Mouse (Mus musculus) MEL (cell line): Measurements from ENCODE around the gene Dohh. TPM values are rescaled to one million over a fixed set of nuclear protein-coding genes. Genes with fewer than 3 reads are reported as not detected.

Experiments
- DNase-seq: peaks from one replicate; pipeline ENCODE4 v3.0.0; 2011; ENCODE audit warnings: low read depth, low spot score
- H3K27ac ChIP-seq: 2 replicates; pipeline ENCODE4 v1.5.1; 2012; ENCODE audit warnings: low read depth, mild to moderate bottlenecking, control low read depth, low read length, moderate library complexity; ENCODE audit not compliant: control insufficient read depth
- H3K27me3 ChIP-seq, 2 experiments: fragments of 150-350 bp in 1 of 2; sonication (generic) in 1 of 2; 2 replicates each; pipeline ENCODE4 v1.6.1; 2012; ENCODE audit warnings: low read length in 2 of 2, mild to moderate bottlenecking in 2 of 2, improper control_type of control experiment in 1 of 2, moderate library complexity in 1 of 2; ENCODE audit not compliant: insufficient read depth in 2 of 2, control insufficient read depth in 1 of 2
- H3K36me3 ChIP-seq, 2 experiments: 2 replicates each; pipeline ENCODE4 v1.6.1; 2012 to 2014; ENCODE audit warnings: low read length in 2 of 2, improper control_type of control experiment in 1 of 2, inconsistent platforms in 1 of 2, mild to moderate bottlenecking in 1 of 2; ENCODE audit not compliant: insufficient read depth in 2 of 2, control insufficient read depth in 1 of 2
- H3K4me1 ChIP-seq, 2 experiments: fragments of 150-350 bp in 1 of 2; sonication (generic) in 1 of 2; 2 replicates each; pipeline ENCODE4 v1.6.1; 2012; ENCODE audit warnings: low read length in 2 of 2, improper control_type of control experiment in 1 of 2, mild to moderate bottlenecking in 1 of 2; ENCODE audit not compliant: insufficient read depth in 2 of 2, control insufficient read depth in 1 of 2
- H3K4me3 ChIP-seq, 2 experiments: fragments of 150-350 bp in 1 of 2; sonication (generic) in 1 of 2; 2 replicates each; pipeline ENCODE4 v1.5.1; 2012; ENCODE audit warnings: low read depth in 2 of 2, low read length in 2 of 2, mild to moderate bottlenecking in 2 of 2, moderate library complexity in 2 of 2, control low read depth in 1 of 2, improper control_type of control experiment in 1 of 2; ENCODE audit not compliant: control insufficient read depth in 1 of 2, insufficient read depth in 1 of 2
- H3K79me2 ChIP-seq: 2 replicates; pipeline ENCODE4 v1.6.1; 2012; ENCODE audit warnings: mild to moderate bottlenecking, low read length, moderate library complexity; ENCODE audit not compliant: control insufficient read depth, poor library complexity, insufficient read depth
- H3K9ac ChIP-seq: 2 replicates; pipeline ENCODE4 v1.6.1; 2012; ENCODE audit warnings: low read depth, mild to moderate bottlenecking, control low read depth, low read length, moderate library complexity; ENCODE audit not compliant: control insufficient read depth, poor library complexity, severe bottlenecking
- H3K9me3 ChIP-seq: fragments of 150-350 bp; sonication (generic); replicated peaks from 2 replicates; pipeline ENCODE4 v1.6.1; 2012; ENCODE audit warnings: mild to moderate bottlenecking, low read length, improper control_type of control experiment, moderate library complexity; ENCODE audit not compliant: insufficient read depth
- BHLHE40 ChIP-seq: IDR thresholded peaks from 2 replicates; pipeline ENCODE4 v1.6.1; 2012; ENCODE audit warnings: low read depth, mild to moderate bottlenecking, inconsistent platforms, low read length, improper control_type of control experiment, borderline replicate concordance
- CTCF ChIP-seq, 3 experiments: IDR thresholded peaks in 2 of 3; conservative IDR thresholded peaks in 1 of 3; 2 replicates each; pipeline ENCODE4 v1.5.1; 2011 to 2012; ENCODE audit warnings: low read length in 3 of 3, low read depth in 2 of 3, mild to moderate bottlenecking in 2 of 3, improper control_type of control experiment in 1 of 3, inconsistent platforms in 1 of 3, mixed read lengths in 1 of 3, moderate library complexity in 1 of 3; ENCODE audit not compliant: control insufficient read depth in 1 of 3, insufficient read depth in 1 of 3, poor library complexity in 1 of 3, severe bottlenecking in 1 of 3
- E2F4 ChIP-seq: IDR thresholded peaks from 2 replicates; pipeline ENCODE4 v1.6.1; 2011; ENCODE audit warnings: low read depth, low read length, improper control_type of control experiment, borderline replicate concordance
- ETS1 ChIP-seq: IDR thresholded peaks from 2 replicates; pipeline ENCODE4 v1.6.1; 2012; ENCODE audit warnings: low read depth, mild to moderate bottlenecking, inconsistent platforms, low read length, improper control_type of control experiment, moderate library complexity
- GABPA ChIP-seq: IDR thresholded peaks from 2 replicates; pipeline ENCODE4 v1.6.1; 2012; ENCODE audit warnings: low read depth, mild to moderate bottlenecking, inconsistent platforms, low read length, improper control_type of control experiment, moderate library complexity
- HCFC1 ChIP-seq: IDR thresholded peaks from 2 replicates; pipeline ENCODE4 v1.6.1; 2012; ENCODE audit warnings: low read depth, mild to moderate bottlenecking, inconsistent platforms, low read length, improper control_type of control experiment, moderate library complexity
- MAFK ChIP-seq: IDR thresholded peaks from 2 replicates; pipeline ENCODE4 v1.6.1; 2011; ENCODE audit warnings: low read depth, mild to moderate bottlenecking, low read length, improper control_type of control experiment, borderline replicate concordance
- MEF2A ChIP-seq: IDR thresholded peaks from 2 replicates; pipeline ENCODE4 v1.6.1; 2014; ENCODE audit warnings: low read depth, mild to moderate bottlenecking, inconsistent platforms, low read length, improper control_type of control experiment; ENCODE audit not compliant: poor library complexity, insufficient replicate concordance, severe bottlenecking; ENCODE audit errors: extremely low read depth
- MXI1 ChIP-seq: IDR thresholded peaks from 2 replicates; pipeline ENCODE4 v1.6.1; 2011; ENCODE audit warnings: mild to moderate bottlenecking, low read depth, low read length, improper control_type of control experiment
- MYB ChIP-seq: IDR thresholded peaks from 2 replicates; pipeline ENCODE4 v1.6.1; 2011; ENCODE audit warnings: mild to moderate bottlenecking, low read depth, low read length, improper control_type of control experiment
- MYC ChIP-seq: IDR thresholded peaks from 2 replicates; pipeline ENCODE4 v1.6.1; 2011; ENCODE audit warnings: low read depth, mild to moderate bottlenecking, low read length, improper control_type of control experiment, moderate library complexity
- NELFE ChIP-seq: IDR thresholded peaks from 2 replicates; pipeline ENCODE4 v1.6.1; 2011; ENCODE audit warnings: low read depth, low read length, improper control_type of control experiment
- NRF1 ChIP-seq: IDR thresholded peaks from 2 replicates; pipeline ENCODE4 v1.6.1; 2014; ENCODE audit warnings: low read depth, mild to moderate bottlenecking, inconsistent platforms, low read length, improper control_type of control experiment, moderate library complexity; ENCODE audit not compliant: poor library complexity, insufficient read depth, severe bottlenecking
- POLR2AphosphoS5 ChIP-seq: IDR thresholded peaks from 2 replicates; pipeline ENCODE4 v1.6.1; 2012; ENCODE audit warnings: low read depth, borderline replicate concordance, mild to moderate bottlenecking, inconsistent platforms, low read length, moderate library complexity, mixed read lengths
- RAD21 ChIP-seq: IDR thresholded peaks from 2 replicates; pipeline ENCODE4 v1.6.1; 2011; ENCODE audit warnings: mild to moderate bottlenecking, low read depth, low read length, improper control_type of control experiment
- RCOR1 ChIP-seq: IDR thresholded peaks from 2 replicates; pipeline ENCODE4 v1.6.1; 2012; ENCODE audit warnings: low read depth, mild to moderate bottlenecking, inconsistent platforms, low read length, improper control_type of control experiment
- SIN3A ChIP-seq: IDR thresholded peaks from 2 replicates; pipeline ENCODE4 v1.6.1; 2012; ENCODE audit warnings: low read length, improper control_type of control experiment, inconsistent platforms
- SMC3 ChIP-seq: IDR thresholded peaks from 2 replicates; pipeline ENCODE4 v1.6.1; 2011; ENCODE audit warnings: low read depth, low read length, improper control_type of control experiment
- TAL1 ChIP-seq: IDR thresholded peaks from 2 replicates; pipeline ENCODE4 v1.6.1; 2012; ENCODE audit warnings: mild to moderate bottlenecking, inconsistent platforms, low read length, moderate library complexity, mixed read lengths
- TBP ChIP-seq: IDR thresholded peaks from 2 replicates; pipeline ENCODE4 v1.8.0; 2011; ENCODE audit warnings: low read depth, low read length, improper control_type of control experiment
- TCF12 ChIP-seq: IDR thresholded peaks from 2 replicates; pipeline ENCODE4 v1.6.1; 2014; ENCODE audit warnings: low read depth, mild to moderate bottlenecking, inconsistent platforms, low read length, improper control_type of control experiment, moderate library complexity
- USF1 ChIP-seq: IDR thresholded peaks from 2 replicates; pipeline ENCODE4 v1.6.1; 2014; ENCODE audit warnings: low read depth, mild to moderate bottlenecking, inconsistent platforms, low read length, improper control_type of control experiment, moderate library complexity
- ZC3H11A ChIP-seq: IDR thresholded peaks from 2 replicates; pipeline ENCODE4 v1.6.1; 2012; ENCODE audit warnings: low read depth, mild to moderate bottlenecking, inconsistent platforms, low read length, improper control_type of control experiment
- ZKSCAN1 ChIP-seq: IDR thresholded peaks from 2 replicates; pipeline ENCODE4 v1.6.1; 2012; ENCODE audit warnings: low read depth, mild to moderate bottlenecking, inconsistent platforms, low read length, improper control_type of control experiment, moderate library complexity
- ZNF384 ChIP-seq: IDR thresholded peaks from 2 replicates; pipeline ENCODE4 v1.6.1; 2012; ENCODE audit warnings: low read depth, mild to moderate bottlenecking, inconsistent platforms, low read length, improper control_type of control experiment
- polyA plus RNA-seq, 2 experiments: library from polyadenylated mRNA; stranded (reverse) in 1 of 2; unstranded in 1 of 2; fragments of >175 nt in 1 of 2; fragments of >200 nt in 1 of 2; gene quantifications; 2 replicates each; pipeline versions ENCODE4 v1.2.1 to v1.2.4; 2012; ENCODE audit warnings: low replicate concordance in 2 of 2, low read depth in 1 of 2; ENCODE audit not compliant: insufficient read length in 2 of 2, insufficient read depth in 1 of 2, missing spikeins in 1 of 2
- total RNA-seq: library from RNA; depleted of rRNA; stranded (reverse); fragments of 300-350 nt; gene quantifications from 2 replicates; pipeline ENCODE4 v1.2.3, GENCODE M21; 2012

The Dohh gene
- total and polyA plus RNA-seq, 3 experiments: 145 to 153 TPM; not detected in 1

- Histone ChIP-seq H3K27ac (no peak overlapping the region), H3K9me3 (no peaks in the 10 kb centered on the region), H3K36me3 (no peaks in the 10 kb centered on the region), H3K27me3 (no peaks in the 10 kb centered on the region), H3K4me3 (no peak overlapping the region), H3K4me1 (peaks cover 6 to 14% of the 10 kb centered on the region in 2 experiments; a peak in 3 of 4 replicates), H3K79me2 (no peaks in the 10 kb centered on the region), H3K9ac (no peak overlapping the region)
- TF ChIP-seq SIN3A: peak; percentile 20; the same call in 1 of the 2 replicates
- TF ChIP-seq RAD21: peak; percentile 67
- TF ChIP-seq USF1: no peak
- no peak for TF ChIP-seq TAL1
- peak; percentile 91 to 100 (median 93) for TF ChIP-seq CTCF (IDR thresholded peaks at IDR 0.05 in 2 of 3, conservative IDR thresholded peaks at IDR 0.05 in 1 of 3; ENCODE audit: control insufficient read depth in 1 of 3, insufficient read depth in 1 of 3, low read depth in 2 of 3, low read length in 3 of 3, poor library complexity in 1 of 3, severe bottlenecking in 1 of 3)
- TF ChIP-seq MYC: 0 out of 2 replicates have a peak, but pooled peaks have one; percentile 30
- peak; percentile 94 for TF ChIP-seq SMC3
- TF ChIP-seq ZC3H11A: peak; percentile 63
- TF ChIP-seq ZNF384: no peak
- peak; percentile 78 for DNase-seq
Measured at GRCm38 (mm10) chr10:81395127-81395526, 10.9 kb downstream of the Dohh start.

GRCm38 (mm10) chr10:81395865-81396264 is 11.6 kb downstream of the Dohh start:
- Histone ChIP-seq H3K9ac (no peak overlapping the region), H3K27ac (no peak overlapping the region), H3K36me3 (no peaks in the 10 kb centered on the region), H3K4me1 (peaks cover 6 to 14% of the 10 kb centered on the region in 2 experiments; a peak in 3 of 4 replicates), H3K27me3 (no peaks in the 10 kb centered on the region), H3K9me3 (no peaks in the 10 kb centered on the region), H3K4me3 (no peak overlapping the region), H3K79me2 (no peaks in the 10 kb centered on the region)
- no peak for DNase-seq
- TF ChIP-seq TAL1: no peak
- TF ChIP-seq TCF12: no peak
- no peak for TF ChIP-seq TBP
- TF ChIP-seq ZNF384: no peak
- TF ChIP-seq RCOR1: no peak
- TF ChIP-seq SIN3A: no peak
- no peak for TF ChIP-seq E2F4
- no peak for TF ChIP-seq RAD21
- no peak for TF ChIP-seq MYB
- no peak for TF ChIP-seq MYC
- no peak for TF ChIP-seq ZKSCAN1

GRCm38 (mm10) chr10:81396749-81397148 is 12.5 kb downstream of the Dohh start:
- Histone ChIP-seq H3K4me1 (peaks cover 6 to 14% of the 10 kb centered on the region in 2 experiments; a peak in 3 of 4 replicates), H3K27me3 (no peaks in the 10 kb centered on the region), H3K36me3 (no peaks in the 10 kb centered on the region), H3K79me2 (no peaks in the 10 kb centered on the region), H3K27ac (no peak overlapping the region), H3K9me3 (no peaks in the 10 kb centered on the region), H3K9ac (no peak overlapping the region), H3K4me3 (no peak overlapping the region)
- DNase-seq: no peak
- TF ChIP-seq NRF1 (no peak), MXI1 (no peak), ETS1 (no peak), RCOR1 (no peak), NELFE (no peak), MEF2A (no peak), HCFC1 (no peak), BHLHE40 (no peak), POLR2AphosphoS5 (no peak), GABPA (no peak), MYC (no peak), TAL1 (no peak), RAD21 (no peak), MAFK (no peak)
